Mouse (Mus musculus): ENCODE measurements at regions not wholly inside any gene's neighbourhood (a gene's known extent, or its start where the extent isn't known, plus 50 kb on each side); places are given as distances from the start of the nearest gene placed in this dataset.

DNA sequence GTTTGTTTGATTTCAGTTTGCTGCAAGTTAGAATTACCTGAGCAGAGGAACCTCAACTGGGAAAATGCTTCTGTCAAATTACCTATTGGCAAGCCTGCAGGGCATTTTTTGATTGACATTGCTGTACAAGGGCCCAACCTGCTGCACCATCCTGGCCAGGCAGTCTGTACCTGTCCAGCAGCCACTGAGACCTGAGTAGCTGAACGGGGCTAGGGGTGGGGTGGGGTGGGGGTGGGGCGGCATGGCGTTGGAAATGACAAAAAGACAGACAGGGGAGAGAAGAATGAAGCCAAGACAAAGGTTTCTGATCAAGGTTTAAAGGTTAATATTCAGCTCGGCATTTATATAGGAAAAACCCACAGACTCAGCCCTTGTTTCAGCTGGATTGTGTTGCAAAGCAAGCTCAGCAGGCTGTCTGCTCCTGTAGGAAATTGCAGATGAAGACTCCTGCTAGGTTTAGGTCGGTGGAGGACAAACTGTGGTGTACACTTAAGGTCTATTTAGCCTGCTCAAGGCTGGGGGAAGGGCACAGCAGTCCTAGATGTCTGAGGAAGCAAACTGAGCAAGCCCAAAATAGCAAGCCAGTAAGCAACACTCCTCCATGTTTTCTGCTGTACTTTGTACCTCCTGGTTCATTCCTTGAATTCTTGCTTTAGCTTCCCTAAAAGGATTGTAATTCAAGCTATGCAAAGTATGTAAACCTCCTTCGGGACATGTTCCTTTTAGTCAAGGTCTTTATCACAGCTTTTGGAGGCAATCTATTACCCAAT is 369.4 kb upstream of the Nrsn1 start:
- no peak for TF ChIP-seq KAT2A (conservative IDR thresholded peaks at IDR 0.05; ENCODE audit: low read depth, low read length)
- TF ChIP-seq POLR2AphosphoS2 (IDR thresholded peaks at IDR 0.05; ENCODE audit: low read length): no peak

All from MEL (cell line).